Mouse (Mus musculus) hindlimb bud, embryonic 11.5 days (tissue): ENCODE measurements around the gene Mob3a.
A peak's percentile ranks its signal among the peaks of the same experiment; 100 is the strongest.

Experiments
- DNase-seq: peaks from one replicate; pipeline ENCODE4 v3.0.0-alpha.2; 2012; ENCODE audit warnings: low read depth, low spot score; ENCODE audit errors: extremely low spot score

Gene Mob3a

DNA sequence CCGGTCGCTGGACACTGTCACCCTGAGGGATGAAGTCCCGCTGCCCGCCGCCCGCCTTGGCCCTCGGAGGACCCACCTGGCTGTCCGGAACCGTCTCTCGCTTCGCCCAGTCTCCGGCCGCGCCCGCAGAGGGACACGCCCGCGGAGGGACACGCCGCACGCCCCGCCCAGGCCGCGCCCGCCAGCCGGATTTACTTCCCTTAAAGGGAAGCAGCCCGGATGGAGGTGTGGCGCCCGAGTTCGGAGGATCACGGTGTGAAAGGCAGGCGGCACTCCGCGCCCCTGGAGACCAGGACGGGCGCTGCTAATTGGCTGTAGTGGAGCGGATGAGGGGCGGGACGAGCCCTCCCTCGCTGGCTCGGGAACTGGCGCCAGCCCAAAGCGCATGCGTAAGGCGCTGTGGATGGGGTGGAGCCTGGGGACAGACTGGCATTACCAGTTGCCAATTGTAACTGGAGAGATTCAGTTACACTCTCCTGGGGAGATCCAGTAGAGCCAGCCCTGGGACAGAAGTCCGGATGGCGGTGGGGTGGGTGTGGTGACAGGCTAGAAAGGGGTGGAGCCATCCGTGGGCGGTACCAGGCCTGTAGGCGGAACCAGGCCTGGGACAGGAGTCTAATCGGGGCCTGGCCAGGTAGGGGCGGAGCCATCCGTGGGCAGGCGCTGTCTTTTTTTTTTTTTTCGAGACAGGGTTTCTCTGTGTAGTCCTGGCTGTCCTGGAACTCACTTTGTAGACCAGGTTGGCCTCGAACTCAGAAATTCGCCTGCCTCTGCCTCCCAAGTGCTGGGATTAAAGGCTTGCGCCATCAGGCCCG, at the start of gene Mob3a, which contains the start of gene Izumo4:
TSS of gene Mob3a (minus strand) at position 257 of the 815 bp plus-strand sequence.
TSS of gene Izumo4 (plus strand) at position 464 of the 815 bp plus-strand sequence.
- peak; percentile 99 for DNase-seq

DNA sequence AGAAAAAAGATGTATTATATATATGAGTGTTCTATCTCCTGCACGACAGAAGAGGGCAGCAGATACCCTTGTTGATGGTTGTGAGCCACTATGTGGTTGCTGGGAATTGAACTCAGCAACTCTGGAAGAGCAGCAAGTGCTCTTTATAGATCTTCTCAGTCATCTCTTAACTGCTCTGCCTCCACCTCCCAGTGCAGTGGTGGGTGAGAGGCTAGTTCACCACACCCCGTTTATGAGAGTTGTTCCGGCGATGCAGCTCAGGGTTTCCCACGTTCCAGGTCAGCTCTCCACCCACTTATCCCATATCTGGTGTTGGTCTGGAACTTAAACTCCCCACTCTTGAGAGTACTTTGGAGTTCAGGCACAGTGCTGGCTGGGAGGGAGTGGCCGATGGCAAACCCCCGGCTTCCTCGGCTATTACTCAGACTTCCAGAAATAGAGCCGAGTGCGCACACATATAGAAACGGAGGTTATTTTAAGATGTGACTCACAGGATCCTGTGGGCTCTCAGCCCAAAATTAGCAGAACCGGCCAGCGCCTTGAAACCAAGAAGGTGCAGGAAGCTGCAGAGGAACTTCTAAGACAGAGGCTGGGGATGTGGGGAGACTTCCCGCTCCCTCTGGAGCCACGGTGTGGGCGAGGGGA, 49.5 kb upstream of the Mob3a start:
- no peak for DNase-seq

DNA sequence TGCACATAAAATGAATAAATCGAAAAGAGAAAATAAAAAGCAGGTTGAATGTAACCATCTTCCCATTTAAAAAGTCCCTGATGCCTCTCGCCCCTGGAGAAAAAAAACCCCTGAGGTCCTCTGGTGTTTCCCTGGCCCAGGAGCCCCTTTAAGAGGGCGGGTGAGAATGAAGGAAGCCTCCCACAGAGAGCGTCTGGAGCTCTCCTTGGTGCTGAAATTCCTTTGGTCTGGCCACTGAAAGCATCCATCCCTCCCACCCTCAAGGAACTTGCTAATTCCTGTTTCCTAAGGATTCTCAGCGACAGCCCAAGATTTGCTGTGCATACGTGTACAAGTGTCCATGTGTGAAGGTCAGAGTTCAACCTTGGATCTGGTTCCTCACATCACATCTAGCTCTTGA, 46.8 kb upstream of the Mob3a start:
- peak; percentile 78 for DNase-seq

DNA sequence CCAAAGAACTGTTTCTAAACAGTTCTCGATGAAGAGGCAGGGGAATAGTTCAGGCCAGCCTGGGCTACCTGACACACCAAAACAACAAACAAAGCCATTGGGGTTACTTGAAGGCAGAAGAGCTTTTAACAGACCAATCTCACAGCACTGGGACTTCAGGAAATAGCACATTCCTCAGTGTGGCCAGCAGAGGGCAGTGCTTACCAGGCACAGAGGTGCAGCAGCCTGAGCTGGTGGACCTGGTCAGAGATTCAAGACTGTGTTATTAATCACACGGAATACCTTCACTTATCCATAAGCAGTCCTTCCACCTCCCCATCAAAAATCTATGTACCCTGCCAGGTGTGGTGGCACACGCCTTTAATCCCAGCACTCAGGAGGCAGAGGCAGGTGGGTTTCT, 45.6 kb upstream of the Mob3a start:
- no peak for DNase-seq

DNA sequence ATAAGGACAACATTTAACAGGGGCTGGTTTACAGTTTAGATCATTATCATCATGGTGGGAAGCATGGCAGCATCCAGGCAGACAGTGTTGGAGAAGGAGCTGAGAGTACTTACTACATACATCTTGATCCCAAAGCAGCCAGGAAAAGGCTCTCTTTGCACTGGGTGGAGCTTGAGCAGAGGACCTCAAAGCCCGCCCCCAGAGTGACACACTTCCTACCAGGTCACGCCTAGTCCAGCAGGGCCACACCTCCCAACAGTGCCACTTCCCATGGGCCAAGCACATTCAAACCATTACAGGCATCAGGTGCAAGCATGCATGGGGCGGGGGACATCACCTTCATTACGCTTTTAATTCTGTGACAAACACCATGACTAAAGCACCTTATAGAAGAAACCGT, 42.5 kb upstream of the Mob3a start:
- no peak for DNase-seq

DNA sequence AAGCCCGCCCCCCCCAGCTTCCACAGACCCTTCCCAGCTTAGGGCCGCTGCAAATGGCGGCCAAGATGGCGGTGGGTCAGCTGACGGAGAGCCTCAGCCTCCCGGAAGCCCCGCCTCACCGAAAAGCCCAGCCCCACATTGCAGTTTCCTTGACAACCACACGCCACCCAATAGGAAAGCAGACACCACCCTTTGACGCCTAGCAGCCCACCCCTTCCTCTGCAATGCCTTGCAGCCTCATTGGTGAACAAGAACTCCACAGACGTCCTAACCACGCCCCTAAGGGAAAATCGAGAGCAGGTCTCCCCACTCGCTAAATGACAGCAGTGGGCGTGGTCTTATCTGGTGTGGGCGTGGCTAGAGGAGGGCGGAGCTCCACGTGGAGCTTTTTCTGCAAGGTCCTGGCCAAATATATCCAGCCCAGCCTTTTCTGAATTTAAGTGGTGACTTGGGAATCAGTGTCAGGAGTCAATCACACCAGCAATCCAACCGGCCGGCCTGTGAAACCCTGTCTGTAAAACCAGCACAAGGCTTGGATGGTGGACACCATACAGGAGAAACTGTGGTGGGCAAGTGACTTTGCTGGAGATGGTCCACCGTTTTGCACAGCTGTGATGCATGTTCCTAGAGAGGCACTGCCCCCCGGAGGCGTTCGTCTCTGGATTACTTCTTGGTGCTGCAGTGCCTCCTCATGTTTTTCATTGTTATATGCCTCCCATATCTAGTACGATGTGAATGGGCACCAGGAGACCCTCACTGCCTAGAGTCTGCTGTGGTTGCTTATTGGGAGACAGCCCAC, 40.6 kb upstream of the Mob3a start, which contains the start of gene Ap3d1:
TSS of gene Ap3d1 (minus strand) at position 85 of the 799 bp plus-strand sequence.
- DNase-seq = peak; percentile 97

DNA sequence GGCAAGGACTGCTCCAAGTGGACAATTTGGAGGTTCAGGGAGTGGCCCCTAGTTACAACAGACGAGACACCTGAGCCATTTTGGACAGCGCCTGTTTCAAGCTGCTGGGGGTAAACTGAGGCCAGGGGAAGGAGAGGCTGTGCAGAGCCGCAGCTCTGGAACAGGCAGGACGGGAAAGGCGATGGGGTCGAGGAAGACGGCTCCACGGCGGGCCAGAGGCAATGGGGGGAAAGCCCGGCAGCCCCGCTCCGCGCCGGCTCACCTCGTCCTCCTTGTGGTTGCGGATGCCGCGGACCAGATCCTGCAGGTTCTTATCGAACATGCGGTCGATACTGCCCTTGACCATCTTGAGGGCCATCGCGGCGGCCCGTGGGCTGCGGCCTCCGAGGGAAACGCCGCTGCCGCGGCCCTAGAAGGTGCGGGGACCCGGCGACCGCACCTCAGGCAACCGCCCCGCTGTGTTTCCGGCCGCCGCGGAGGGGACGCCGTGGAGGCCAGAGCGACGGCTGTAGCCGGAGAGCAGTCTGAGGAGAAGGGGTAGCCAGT, 39.9 kb upstream of the Mob3a start:
- no peak for DNase-seq

DNA sequence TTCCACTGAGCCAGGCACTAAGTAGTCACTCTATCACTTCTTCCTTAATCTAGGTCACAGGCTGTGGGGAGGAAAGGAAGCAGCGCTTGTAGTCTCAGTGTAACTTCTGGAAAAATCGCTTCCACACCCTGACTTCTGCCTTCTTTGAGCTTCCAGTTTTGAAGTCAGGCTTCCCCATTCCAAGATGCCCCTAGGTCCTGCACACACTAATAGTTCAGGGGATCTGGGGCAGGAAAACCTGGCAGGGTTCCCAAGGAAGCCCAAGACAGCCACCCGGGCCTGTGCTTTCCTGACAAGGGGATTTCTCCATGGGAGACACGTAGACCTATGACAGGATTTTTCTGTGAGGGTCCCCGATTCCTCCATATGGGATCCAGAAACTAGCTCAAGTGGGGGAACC, 39.4 kb upstream of the Mob3a start:
- no peak for DNase-seq

DNA sequence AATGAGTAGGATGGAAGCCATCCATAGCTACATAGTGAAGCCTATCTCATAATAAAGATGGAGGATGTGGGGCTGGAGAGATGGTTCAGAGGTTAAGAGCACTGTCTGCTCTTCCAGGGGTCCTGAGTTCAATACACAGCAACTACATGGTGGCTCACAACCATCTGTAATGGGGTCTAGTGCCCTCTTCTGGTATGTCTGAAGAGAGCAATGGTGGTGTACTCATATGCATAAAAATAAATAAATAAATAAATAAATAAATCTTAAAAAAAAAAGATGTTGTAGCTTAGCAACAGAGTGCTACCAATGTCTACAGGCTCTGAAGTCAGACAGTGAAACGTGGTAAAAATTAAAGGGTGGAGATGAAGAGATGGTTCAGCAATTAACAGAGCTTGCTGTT, 36.9 kb upstream of the Mob3a start:
- no peak for DNase-seq

DNA sequence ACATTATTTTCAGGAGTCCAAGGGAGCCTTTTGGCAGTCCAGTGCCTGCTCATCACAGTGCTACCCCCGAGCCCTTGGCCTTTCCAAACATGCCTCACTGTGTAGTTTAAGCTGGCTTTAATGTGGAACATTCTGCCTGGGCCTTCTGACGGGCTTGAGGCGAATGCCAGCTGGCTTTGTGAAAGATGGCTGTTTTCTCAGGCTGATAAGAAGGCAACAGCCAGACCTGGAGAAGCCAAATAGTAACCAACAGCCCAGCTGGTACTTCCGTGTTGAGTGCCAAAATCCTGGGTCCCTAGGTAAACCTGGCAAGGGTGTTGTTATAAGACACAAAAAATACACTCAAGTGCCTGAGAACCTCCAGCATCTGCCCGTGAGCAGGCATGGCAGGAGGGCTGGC, 35.0 kb upstream of the Mob3a start:
- DNase-seq = no peak

DNA sequence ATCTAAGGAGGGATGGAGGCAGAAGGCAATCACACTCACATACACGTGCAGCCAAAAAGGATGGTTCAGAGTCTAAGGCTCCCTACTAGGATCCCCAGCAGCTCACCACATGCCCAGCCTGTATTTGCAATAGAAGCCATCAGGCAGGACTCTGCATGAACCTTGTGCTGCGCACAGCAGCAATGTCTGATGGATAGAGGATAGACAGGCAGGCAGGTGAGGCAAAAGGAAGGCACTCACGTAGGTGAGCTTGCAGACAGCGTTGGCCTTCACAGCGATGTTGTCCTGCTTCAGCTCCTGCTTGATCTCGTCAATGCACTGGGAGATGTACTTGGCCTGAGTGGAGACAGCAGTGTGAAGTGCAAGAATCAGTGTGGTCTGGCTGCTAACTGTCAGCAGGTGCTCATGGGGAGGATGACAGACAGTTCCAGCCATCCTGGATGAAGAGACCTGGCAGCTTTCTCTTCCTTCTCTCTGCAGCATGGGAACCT, 30.9 kb upstream of the Mob3a start:
- no peak for DNase-seq

DNA sequence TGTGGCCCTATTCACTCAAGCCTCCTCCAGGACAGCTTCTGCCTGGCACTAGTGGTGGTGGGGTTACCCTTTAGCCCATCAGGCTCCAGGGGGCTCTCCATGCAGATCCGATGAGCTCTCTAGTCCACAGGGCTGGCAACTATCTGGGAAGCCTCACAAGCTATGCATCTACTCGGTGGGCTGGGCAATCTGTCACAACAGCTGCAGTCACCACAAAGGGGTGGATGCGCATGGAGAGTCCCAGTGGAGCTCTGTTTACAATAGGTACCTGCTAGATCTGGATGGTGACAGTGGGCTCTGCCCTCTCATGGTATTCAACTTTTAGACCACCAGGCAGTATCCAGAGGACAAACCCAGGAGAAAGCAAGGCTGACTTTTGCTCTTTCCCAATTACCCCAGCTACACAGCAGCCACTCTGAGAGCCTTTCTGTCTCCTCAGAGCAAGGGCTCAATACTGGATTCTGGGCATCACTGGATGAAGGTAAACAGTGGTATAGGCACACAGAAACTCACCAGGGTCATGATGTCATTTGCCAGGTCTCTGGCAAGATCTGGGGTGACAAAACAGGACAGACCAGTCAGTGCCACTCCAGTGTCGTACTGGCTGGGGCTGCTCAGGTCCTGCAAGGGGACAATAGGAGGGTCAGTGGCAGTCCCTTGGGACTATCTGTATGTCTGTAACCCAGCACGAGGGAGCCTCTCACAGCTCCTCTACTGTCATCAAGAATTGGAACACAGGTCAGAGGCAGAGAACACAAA, 25.8 kb upstream of the Mob3a start:
- no peak for DNase-seq

DNA sequence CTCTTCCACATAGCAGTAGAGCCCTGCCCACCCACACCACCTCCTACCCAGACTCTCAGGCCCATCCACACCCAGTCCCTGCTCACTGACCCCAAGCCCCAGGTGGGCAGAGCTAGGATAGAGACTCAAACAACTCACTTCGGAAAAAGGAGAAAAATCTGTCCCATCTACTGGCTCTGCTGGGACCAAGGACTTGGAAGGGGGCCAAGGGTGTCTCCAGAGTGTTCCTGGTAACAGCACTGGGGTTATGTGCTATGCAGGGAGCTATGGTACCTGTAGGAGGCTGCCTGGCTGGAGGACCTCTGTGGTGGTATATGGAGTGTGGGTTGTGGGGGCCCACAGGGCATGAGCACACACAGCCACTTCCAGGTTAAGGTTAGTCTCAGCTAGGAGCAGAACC, 15.5 kb upstream of the Mob3a start:
- no peak for DNase-seq

DNA sequence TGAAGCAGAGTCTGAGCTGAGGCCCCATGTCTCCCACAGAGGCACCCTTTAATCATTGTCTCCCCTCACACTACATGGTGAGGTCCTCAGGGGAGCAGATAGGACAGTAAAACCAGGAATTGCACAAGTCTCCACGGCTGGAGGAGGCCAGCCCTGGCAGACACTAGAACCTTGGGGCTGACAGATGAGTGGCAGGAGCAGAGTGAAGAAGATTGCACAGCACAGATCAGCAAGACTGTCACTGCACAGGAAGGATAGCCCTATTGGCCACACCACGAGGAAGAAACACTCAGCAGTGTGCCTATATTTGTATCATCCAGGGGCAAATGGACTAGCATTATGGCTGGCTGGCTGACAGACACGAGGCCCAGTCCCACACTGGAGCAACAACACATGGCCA, 9.1 kb upstream of the Mob3a start:
- DNase-seq = no peak

DNA sequence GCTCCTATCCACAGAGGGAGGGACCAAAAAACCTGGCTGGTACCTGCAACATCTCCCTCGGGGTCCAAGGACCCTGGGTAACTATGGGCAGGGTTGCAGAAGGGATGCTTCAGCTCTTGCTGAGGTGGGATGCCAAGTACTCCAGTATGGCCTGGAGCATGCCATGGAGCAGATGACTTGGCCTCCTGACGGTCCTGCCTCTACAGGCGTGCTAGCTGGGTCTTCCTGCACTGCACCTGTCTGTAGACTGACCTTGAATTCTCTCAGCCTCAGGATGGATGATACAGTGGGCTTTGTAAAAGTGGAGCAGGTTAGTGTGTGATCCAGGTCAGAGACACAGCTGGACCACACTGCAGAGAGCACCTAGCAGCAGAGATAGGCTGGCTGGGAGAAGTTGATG, 3.7 kb upstream of the Mob3a start:
- no peak for DNase-seq

DNA sequence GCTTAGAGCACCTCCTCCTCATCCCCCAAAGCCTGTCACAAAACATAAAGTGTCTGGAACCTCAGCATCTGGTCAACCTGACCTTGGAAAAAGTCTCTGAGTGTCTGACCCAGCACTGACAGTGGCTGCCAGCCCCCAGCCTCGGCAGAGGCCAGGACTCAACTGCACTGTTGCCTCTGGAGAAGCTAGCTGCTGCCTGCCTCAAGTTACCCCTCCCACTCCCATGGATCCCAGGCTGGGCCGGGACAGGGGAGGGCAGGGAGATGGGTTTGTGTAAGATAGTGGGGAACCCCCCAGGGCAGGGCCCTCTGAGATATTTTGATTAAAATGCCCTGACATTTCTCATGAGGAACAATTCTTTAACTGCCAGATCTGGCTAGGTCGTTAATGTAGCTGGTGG, 3.3 kb upstream of the Mob3a start:
- no peak for DNase-seq

DNA sequence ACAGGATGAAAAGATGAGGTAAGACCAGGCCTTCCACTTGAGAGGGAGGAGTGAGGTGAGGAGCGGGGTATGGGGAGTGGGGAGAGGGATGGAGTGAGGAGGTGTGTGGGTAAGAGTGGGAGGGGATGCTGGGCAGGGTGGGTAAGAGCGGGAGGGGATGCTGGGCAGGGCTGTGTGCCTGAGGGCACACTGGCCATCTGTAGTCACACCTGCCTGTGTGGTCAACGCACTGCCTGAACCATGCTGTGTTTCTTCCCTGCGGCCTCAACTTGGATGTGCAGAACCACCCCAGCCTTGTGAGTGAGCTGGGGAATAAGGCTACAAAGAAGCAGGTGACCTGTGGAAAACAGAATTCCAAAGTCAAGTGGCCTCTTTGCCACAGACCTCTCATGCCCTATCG, 2.6 kb upstream of the Mob3a start:
- DNase-seq = no peak

DNA sequence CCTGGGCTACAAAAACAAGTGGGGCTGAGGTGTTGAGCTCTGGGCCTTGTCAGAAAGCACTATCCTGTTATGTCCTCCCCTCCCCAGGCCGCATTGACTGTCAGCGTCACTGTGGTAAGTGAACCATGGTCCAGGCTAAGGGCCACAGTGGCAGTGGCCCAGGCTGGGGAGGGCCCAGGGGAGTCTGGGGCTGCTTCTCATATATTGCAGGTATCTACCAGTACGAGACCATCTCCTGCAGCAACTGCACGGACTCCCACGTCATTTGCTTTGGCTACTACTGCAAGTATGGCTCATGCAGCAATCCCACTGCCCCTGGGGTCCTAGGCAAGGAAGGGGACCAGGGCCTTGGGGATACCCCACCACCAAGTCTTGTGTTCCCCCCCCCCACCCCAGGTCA, 1.9 kb upstream of the Mob3a start:
- DNase-seq = no peak

DNA sequence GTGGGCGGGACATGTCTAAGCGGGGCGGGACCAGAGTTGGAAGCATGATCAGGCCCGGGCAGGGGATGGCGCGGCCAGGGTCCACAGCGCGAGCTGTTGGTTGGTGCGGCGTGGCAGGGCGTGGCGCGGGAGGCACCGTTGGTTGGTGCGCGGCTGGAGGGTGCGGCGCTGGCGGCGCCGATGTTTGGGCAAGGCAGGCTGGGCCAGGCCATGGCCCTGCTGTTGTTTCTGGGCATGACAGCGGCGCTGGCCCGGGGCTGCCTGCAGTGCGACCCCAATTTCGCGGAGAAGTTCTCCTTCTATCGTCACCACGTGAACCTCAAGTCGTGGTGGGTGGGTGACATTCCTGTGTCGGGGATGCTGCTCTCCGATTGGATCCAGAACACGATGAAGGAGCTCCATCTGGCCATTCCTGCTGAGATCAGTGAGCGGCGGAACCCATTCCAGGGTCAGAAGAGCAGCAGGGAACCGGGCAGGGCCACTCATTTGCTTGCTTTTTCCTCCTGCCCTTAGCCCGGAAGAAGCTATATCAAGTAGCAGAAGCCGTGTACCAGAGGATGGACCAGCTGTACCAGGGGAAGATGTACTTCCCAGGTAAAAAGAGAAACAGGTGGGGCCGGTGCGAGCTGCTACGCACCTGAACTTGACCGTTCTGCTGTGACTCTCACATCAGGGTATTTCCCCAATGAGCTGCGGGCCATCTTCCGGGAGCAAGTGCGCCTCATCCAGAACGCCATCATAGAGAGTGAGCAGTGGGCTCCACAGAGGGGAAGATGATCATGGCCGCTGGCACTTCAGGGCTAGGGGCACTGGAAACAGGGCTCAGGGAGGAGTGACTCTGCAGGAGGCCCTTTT, 986 bp upstream of the Mob3a start:
- peak; percentile 44 for DNase-seq

DNA sequence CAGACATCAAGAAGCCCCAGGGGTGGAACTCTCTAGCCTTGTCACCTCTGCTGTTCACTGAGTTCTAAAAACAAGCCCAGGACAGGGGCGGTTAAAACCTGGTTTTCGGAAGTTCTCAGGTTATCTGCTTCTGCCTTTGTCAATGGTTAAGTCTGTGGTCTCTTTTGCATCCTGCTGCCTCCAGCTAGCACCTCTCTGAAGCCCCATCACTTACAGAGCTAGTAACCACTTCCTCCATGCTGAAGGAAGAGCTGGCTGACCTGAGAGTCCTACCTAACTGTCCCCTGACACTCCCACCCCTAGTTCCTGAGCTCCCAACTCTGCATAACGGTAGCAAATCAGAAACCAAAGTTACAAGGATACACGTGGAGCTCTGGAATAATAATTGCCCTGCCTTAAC, 1.0 kb downstream of the Mob3a start:
- DNase-seq = no peak
